Mouse (Mus musculus) MEL (cell line): ENCODE results near the gene Bmp6. TPM values are rescaled to one million over a fixed set of nuclear protein-coding genes. Genes with fewer than 3 reads are reported as not detected.

Source experiments
- DNase-seq: peaks from one replicate; pipeline ENCODE4 v3.0.0; 2011; ENCODE audit warnings: low read depth, low spot score
- H3K27ac ChIP-seq: 2 replicates; pipeline ENCODE4 v1.5.1; 2012; ENCODE audit warnings: low read depth, mild to moderate bottlenecking, control low read depth, low read length, moderate library complexity; ENCODE audit not compliant: control insufficient read depth
- H3K27me3 ChIP-seq, 2 experiments: fragments of 150-350 bp in 1 of 2; sonication (generic) in 1 of 2; 2 replicates each; pipeline ENCODE4 v1.6.1; 2012; ENCODE audit warnings: low read length in 2 of 2, mild to moderate bottlenecking in 2 of 2, improper control_type of control experiment in 1 of 2, moderate library complexity in 1 of 2; ENCODE audit not compliant: insufficient read depth in 2 of 2, control insufficient read depth in 1 of 2
- H3K36me3 ChIP-seq, 2 experiments: 2 replicates each; pipeline ENCODE4 v1.6.1; 2012 to 2014; ENCODE audit warnings: low read length in 2 of 2, improper control_type of control experiment in 1 of 2, inconsistent platforms in 1 of 2, mild to moderate bottlenecking in 1 of 2; ENCODE audit not compliant: insufficient read depth in 2 of 2, control insufficient read depth in 1 of 2
- H3K4me1 ChIP-seq, 2 experiments: fragments of 150-350 bp in 1 of 2; sonication (generic) in 1 of 2; 2 replicates each; pipeline ENCODE4 v1.6.1; 2012; ENCODE audit warnings: low read length in 2 of 2, improper control_type of control experiment in 1 of 2, mild to moderate bottlenecking in 1 of 2; ENCODE audit not compliant: insufficient read depth in 2 of 2, control insufficient read depth in 1 of 2
- H3K4me3 ChIP-seq, 2 experiments: fragments of 150-350 bp in 1 of 2; sonication (generic) in 1 of 2; 2 replicates each; pipeline ENCODE4 v1.5.1; 2012; ENCODE audit warnings: low read depth in 2 of 2, low read length in 2 of 2, mild to moderate bottlenecking in 2 of 2, moderate library complexity in 2 of 2, control low read depth in 1 of 2, improper control_type of control experiment in 1 of 2; ENCODE audit not compliant: control insufficient read depth in 1 of 2, insufficient read depth in 1 of 2
- H3K79me2 ChIP-seq: 2 replicates; pipeline ENCODE4 v1.6.1; 2012; ENCODE audit warnings: mild to moderate bottlenecking, low read length, moderate library complexity; ENCODE audit not compliant: control insufficient read depth, poor library complexity, insufficient read depth
- H3K9ac ChIP-seq: 2 replicates; pipeline ENCODE4 v1.6.1; 2012; ENCODE audit warnings: low read depth, mild to moderate bottlenecking, control low read depth, low read length, moderate library complexity; ENCODE audit not compliant: control insufficient read depth, poor library complexity, severe bottlenecking
- H3K9me3 ChIP-seq: fragments of 150-350 bp; sonication (generic); replicated peaks from 2 replicates; pipeline ENCODE4 v1.6.1; 2012; ENCODE audit warnings: mild to moderate bottlenecking, low read length, improper control_type of control experiment, moderate library complexity; ENCODE audit not compliant: insufficient read depth
- CTCF ChIP-seq, 3 experiments: IDR thresholded peaks in 2 of 3; conservative IDR thresholded peaks in 1 of 3; 2 replicates each; pipeline ENCODE4 v1.5.1; 2011 to 2012; ENCODE audit warnings: low read length in 3 of 3, low read depth in 2 of 3, mild to moderate bottlenecking in 2 of 3, improper control_type of control experiment in 1 of 3, inconsistent platforms in 1 of 3, mixed read lengths in 1 of 3, moderate library complexity in 1 of 3; ENCODE audit not compliant: control insufficient read depth in 1 of 3, insufficient read depth in 1 of 3, poor library complexity in 1 of 3, severe bottlenecking in 1 of 3
- ELF1 ChIP-seq: IDR thresholded peaks from 2 replicates; pipeline ENCODE4 v1.6.1; 2014; ENCODE audit warnings: low read depth, mild to moderate bottlenecking, inconsistent platforms, low read length, improper control_type of control experiment, moderate library complexity
- ETS1 ChIP-seq: IDR thresholded peaks from 2 replicates; pipeline ENCODE4 v1.6.1; 2012; ENCODE audit warnings: low read depth, mild to moderate bottlenecking, inconsistent platforms, low read length, improper control_type of control experiment, moderate library complexity
- GATA1 ChIP-seq: IDR thresholded peaks from 2 replicates; pipeline ENCODE4 v1.6.1; 2011; ENCODE audit warnings: low read depth, low read length, improper control_type of control experiment
- HCFC1 ChIP-seq: IDR thresholded peaks from 2 replicates; pipeline ENCODE4 v1.6.1; 2012; ENCODE audit warnings: low read depth, mild to moderate bottlenecking, inconsistent platforms, low read length, improper control_type of control experiment, moderate library complexity
- JUND ChIP-seq: IDR thresholded peaks from 2 replicates; pipeline ENCODE4 v1.6.1; 2011; ENCODE audit warnings: low read depth, mild to moderate bottlenecking, improper control_type of control experiment, low read length
- MAX ChIP-seq: IDR thresholded peaks from 2 replicates; pipeline ENCODE4 v1.6.1; 2011; ENCODE audit warnings: low read length, improper control_type of control experiment
- MEF2A ChIP-seq: IDR thresholded peaks from 2 replicates; pipeline ENCODE4 v1.6.1; 2014; ENCODE audit warnings: low read depth, mild to moderate bottlenecking, inconsistent platforms, low read length, improper control_type of control experiment; ENCODE audit not compliant: poor library complexity, insufficient replicate concordance, severe bottlenecking; ENCODE audit errors: extremely low read depth
- MYC ChIP-seq: IDR thresholded peaks from 2 replicates; pipeline ENCODE4 v1.6.1; 2011; ENCODE audit warnings: low read depth, mild to moderate bottlenecking, low read length, improper control_type of control experiment, moderate library complexity
- NRF1 ChIP-seq: IDR thresholded peaks from 2 replicates; pipeline ENCODE4 v1.6.1; 2014; ENCODE audit warnings: low read depth, mild to moderate bottlenecking, inconsistent platforms, low read length, improper control_type of control experiment, moderate library complexity; ENCODE audit not compliant: poor library complexity, insufficient read depth, severe bottlenecking
- POLR2A ChIP-seq, 2 experiments: IDR thresholded peaks; 2 replicates each; pipeline ENCODE4 v1.6.1; 2011 to 2012; ENCODE audit warnings: low read length in 2 of 2, mild to moderate bottlenecking in 2 of 2, control low read depth in 1 of 2, improper control_type of control experiment in 1 of 2, low read depth in 1 of 2, moderate library complexity in 1 of 2; ENCODE audit not compliant: control insufficient read depth in 1 of 2, insufficient read depth in 1 of 2, poor library complexity in 1 of 2
- POLR2AphosphoS2 ChIP-seq: IDR thresholded peaks from 2 replicates; pipeline ENCODE4 v1.6.1; 2011; ENCODE audit warnings: low read length, improper control_type of control experiment
- POLR2AphosphoS5 ChIP-seq: IDR thresholded peaks from 2 replicates; pipeline ENCODE4 v1.6.1; 2012; ENCODE audit warnings: low read depth, borderline replicate concordance, mild to moderate bottlenecking, inconsistent platforms, low read length, moderate library complexity, mixed read lengths
- RCOR1 ChIP-seq: IDR thresholded peaks from 2 replicates; pipeline ENCODE4 v1.6.1; 2012; ENCODE audit warnings: low read depth, mild to moderate bottlenecking, inconsistent platforms, low read length, improper control_type of control experiment
- SIN3A ChIP-seq: IDR thresholded peaks from 2 replicates; pipeline ENCODE4 v1.6.1; 2012; ENCODE audit warnings: low read length, improper control_type of control experiment, inconsistent platforms
- SMC3 ChIP-seq: IDR thresholded peaks from 2 replicates; pipeline ENCODE4 v1.6.1; 2011; ENCODE audit warnings: low read depth, low read length, improper control_type of control experiment
- TAL1 ChIP-seq: IDR thresholded peaks from 2 replicates; pipeline ENCODE4 v1.6.1; 2012; ENCODE audit warnings: mild to moderate bottlenecking, inconsistent platforms, low read length, moderate library complexity, mixed read lengths
- UBTF ChIP-seq: IDR thresholded peaks from 2 replicates; pipeline ENCODE4 v1.6.1; 2012; ENCODE audit warnings: low read depth, mild to moderate bottlenecking, inconsistent platforms, low read length, improper control_type of control experiment, moderate library complexity, borderline replicate concordance; ENCODE audit not compliant: insufficient read depth
- USF1 ChIP-seq: IDR thresholded peaks from 2 replicates; pipeline ENCODE4 v1.6.1; 2014; ENCODE audit warnings: low read depth, mild to moderate bottlenecking, inconsistent platforms, low read length, improper control_type of control experiment, moderate library complexity
- USF2 ChIP-seq, 2 experiments: IDR thresholded peaks; 2 replicates each; pipeline ENCODE4 v1.6.1; 2011 to 2012; ENCODE audit warnings: improper control_type of control experiment in 2 of 2, low read length in 2 of 2, borderline replicate concordance in 1 of 2, inconsistent platforms in 1 of 2, low read depth in 1 of 2, mild to moderate bottlenecking in 1 of 2; ENCODE audit not compliant: insufficient read depth in 1 of 2
- ZC3H11A ChIP-seq: IDR thresholded peaks from 2 replicates; pipeline ENCODE4 v1.6.1; 2012; ENCODE audit warnings: low read depth, mild to moderate bottlenecking, inconsistent platforms, low read length, improper control_type of control experiment
- ZKSCAN1 ChIP-seq: IDR thresholded peaks from 2 replicates; pipeline ENCODE4 v1.6.1; 2012; ENCODE audit warnings: low read depth, mild to moderate bottlenecking, inconsistent platforms, low read length, improper control_type of control experiment, moderate library complexity
- ZMIZ1 ChIP-seq: IDR thresholded peaks from 2 replicates; pipeline ENCODE4 v1.6.1; 2012; ENCODE audit warnings: low read depth, mild to moderate bottlenecking, inconsistent platforms, low read length, improper control_type of control experiment, moderate library complexity
- polyA plus RNA-seq, 2 experiments: library from polyadenylated mRNA; stranded (reverse) in 1 of 2; unstranded in 1 of 2; fragments of >175 nt in 1 of 2; fragments of >200 nt in 1 of 2; gene quantifications; 2 replicates each; pipeline versions ENCODE4 v1.2.1 to v1.2.4; 2012; ENCODE audit warnings: low replicate concordance in 2 of 2, low read depth in 1 of 2; ENCODE audit not compliant: insufficient read length in 2 of 2, insufficient read depth in 1 of 2, missing spikeins in 1 of 2
- total RNA-seq: library from RNA; depleted of rRNA; stranded (reverse); fragments of 300-350 nt; gene quantifications from 2 replicates; pipeline ENCODE4 v1.2.3, GENCODE M21; 2012

Bmp6 gene
- total and polyA plus RNA-seq, 3 experiments: not detected

DNA sequence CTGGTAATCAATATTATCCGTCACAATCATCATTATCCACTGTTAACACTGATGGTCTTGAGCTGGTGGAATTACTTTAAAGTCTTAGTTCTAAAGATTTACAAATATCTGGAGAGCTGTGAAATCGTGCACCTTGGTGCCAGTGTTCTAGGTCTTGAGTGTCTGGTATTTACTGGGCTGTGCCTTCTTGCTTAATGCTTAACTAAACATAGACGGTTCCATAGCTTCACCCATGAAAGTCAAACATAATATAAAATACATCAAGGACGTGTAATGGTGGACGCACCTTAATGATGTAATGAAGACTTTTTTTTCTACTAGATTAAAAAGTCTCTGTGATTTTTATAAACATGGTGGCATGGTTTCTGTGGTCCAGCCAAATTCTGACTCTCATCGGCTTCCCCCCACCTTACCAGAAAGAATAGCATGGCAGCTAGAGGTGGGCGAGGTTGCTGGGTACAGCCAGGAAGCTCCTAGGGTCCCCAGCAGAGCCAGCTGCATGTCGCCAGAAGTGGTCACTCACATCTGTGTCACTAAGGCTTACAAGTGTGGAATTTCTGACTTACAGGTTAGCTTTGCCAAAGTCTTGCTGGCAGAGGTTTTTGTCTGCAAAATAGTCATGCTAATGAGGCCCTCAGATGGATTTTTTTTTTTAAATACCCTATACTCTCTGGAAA, 200.0 kb downstream of the Bmp6 start:
- Histone ChIP-seq H3K4me1 (no peaks in the 10 kb centered on the region), H3K79me2 (no peaks in the 10 kb centered on the region), H3K9me3 (no peaks in the 10 kb centered on the region), H3K27me3 (peaks cover 0 to 2% of the 10 kb centered on the region in 2 experiments; a peak in 3 of 4 replicates), H3K36me3 (no peaks in the 10 kb centered on the region), H3K4me3 (no peak overlapping the region), H3K9ac (no peak overlapping the region), H3K27ac (no peak overlapping the region)
- no peak for TF ChIP-seq POLR2A (IDR thresholded peaks at IDR 0.05; ENCODE audit: control insufficient read depth in 1 of 2, insufficient read depth in 1 of 2, low read depth in 1 of 2, low read length in 2 of 2, poor library complexity in 1 of 2)
- TF ChIP-seq ELF1: no peak
- TF ChIP-seq MEF2A: no peak
- TF ChIP-seq SIN3A: no peak
- TF ChIP-seq USF1: no peak
- TF ChIP-seq CTCF (IDR thresholded peaks at IDR 0.05 in 2 of 3, conservative IDR thresholded peaks at IDR 0.05 in 1 of 3; ENCODE audit: control insufficient read depth in 1 of 3, insufficient read depth in 1 of 3, low read depth in 2 of 3, low read length in 3 of 3, poor library complexity in 1 of 3, severe bottlenecking in 1 of 3): no peak
- TF ChIP-seq POLR2AphosphoS5: no peak
- no peak for TF ChIP-seq ZKSCAN1
- TF ChIP-seq ETS1: no peak
- no peak for TF ChIP-seq MYC
- DNase-seq: no peak

DNA sequence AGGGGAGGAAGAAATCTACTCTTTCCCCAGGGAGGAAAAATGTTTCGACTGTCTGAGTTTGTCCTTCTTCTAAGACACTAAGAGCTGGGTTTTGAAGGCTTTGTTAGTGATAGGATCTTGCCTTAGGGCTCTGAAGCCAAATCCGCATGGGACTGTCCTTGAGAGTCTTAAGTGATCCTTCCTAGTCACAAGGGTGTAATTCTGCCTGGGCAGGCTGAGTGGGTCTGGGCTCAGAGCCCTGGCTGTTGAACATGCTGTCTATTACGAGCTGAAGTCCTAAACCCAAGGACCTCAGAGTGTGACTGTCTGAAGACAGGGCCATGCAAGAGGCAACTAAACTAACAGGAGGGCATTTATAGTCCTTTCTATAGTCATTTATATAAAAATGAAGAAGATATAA, 200.6 kb downstream of the Bmp6 start:
- DNase-seq: no peak
- no peak for TF ChIP-seq POLR2AphosphoS2
- TF ChIP-seq USF2 (IDR thresholded peaks at IDR 0.05; ENCODE audit: borderline replicate concordance in 1 of 2, insufficient read depth in 1 of 2, low read depth in 1 of 2, low read length in 2 of 2): no peak
- TF ChIP-seq ELF1: no peak
- TF ChIP-seq HCFC1: no peak
- TF ChIP-seq ZC3H11A: no peak
- TF ChIP-seq MAX: no peak
- TF ChIP-seq MYC: no peak
- no peak for TF ChIP-seq TAL1
- TF ChIP-seq JUND: no peak
- no peak for TF ChIP-seq UBTF
- TF ChIP-seq NRF1: no peak
- TF ChIP-seq ZKSCAN1: no peak
- no peak for TF ChIP-seq RCOR1
- no peak for TF ChIP-seq USF1
- TF ChIP-seq ZMIZ1: no peak
- no peak for TF ChIP-seq GATA1
- no peak for TF ChIP-seq SMC3
- no peak overlapping the region for H3K27ac ChIP-seq
- no peaks in the 10 kb centered on the region for H3K9me3 ChIP-seq
- H3K27me3 ChIP-seq: peaks cover 0 to 2% of the 10 kb centered on the region in 2 experiments; a peak in 3 of 4 replicates
- no peaks in the 10 kb centered on the region for H3K4me1 ChIP-seq
- no peak overlapping the region for H3K4me3 ChIP-seq
- H3K36me3 ChIP-seq: no peaks in the 10 kb centered on the region
- no peaks in the 10 kb centered on the region for H3K79me2 ChIP-seq
- H3K9ac ChIP-seq: no peak overlapping the region
